Mouse (Mus musculus) heart, postnatal 10 days (tissue): ENCODE results near the gene Hspb3. TPM values are rescaled to one million over a fixed set of nuclear protein-coding genes. Genes with fewer than 3 reads are reported as not detected.

ENCODE experiments used
- total RNA-seq, 2 experiments: library from RNA; stranded (reverse); gene quantifications; 2 replicates each; pipeline ENCODE4 v1.2.3; 2021

The Hspb3 gene
- total RNA-seq, 2 experiments from 2014 or later, result 16.0 to 17.0 TPM

Other genes with a start within 250 kb of the Hspb3 start
- gene Snx18, start 45.1 kb downstream of the Hspb3 start, total RNA-seq, result 10 to 100 TPM; 32.7 to 33.7 TPM
- gene Arl15, start 130.8 kb upstream of the Hspb3 start, total RNA-seq, result 10 to 100 TPM; 15.9 to 18.0 TPM